Mouse (Mus musculus): ENCODE data around the gene Prr18.

DNA sequence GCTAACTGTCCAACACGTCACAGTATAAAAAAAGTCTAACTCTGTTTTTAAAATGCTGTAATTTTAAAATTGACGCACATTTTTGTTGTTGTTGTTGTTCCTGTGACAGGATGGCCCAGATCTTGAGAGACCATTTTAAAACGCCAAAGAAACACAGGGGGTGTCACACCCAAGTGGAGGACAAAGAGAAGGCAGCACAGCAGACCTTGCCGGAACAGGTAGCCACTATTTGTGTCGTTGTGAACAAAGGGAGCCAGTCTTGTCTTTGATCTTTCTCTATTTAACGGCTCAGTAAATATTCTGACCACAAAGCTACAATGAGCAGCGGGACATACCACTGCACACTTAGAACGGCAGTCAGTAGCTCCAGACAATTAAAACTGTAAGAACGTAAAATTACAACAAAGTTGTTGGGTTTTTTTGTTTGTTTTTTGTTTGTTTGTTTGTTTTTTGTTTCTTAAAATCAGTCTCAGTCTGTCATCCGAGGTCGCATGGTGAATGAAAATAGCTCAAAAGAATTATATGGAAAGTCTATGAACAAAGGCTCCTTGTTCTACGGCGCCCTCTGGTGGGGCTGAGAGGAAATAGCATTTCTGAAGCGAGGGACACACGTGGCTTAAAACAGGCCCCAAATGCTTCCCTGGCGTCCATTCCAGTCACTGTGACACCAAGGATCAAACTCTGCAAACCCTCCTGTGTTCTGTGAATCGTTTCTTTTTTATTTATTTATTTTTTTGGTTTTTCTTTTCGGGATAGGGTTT, 35.2 kb downstream of the Prr18 start:
- TF ChIP-seq HCFC1 (IDR thresholded peaks at IDR 0.05; ENCODE audit: borderline replicate concordance, insufficient read depth, low read length) (no peak), MAFK (IDR thresholded peaks at IDR 0.05; ENCODE audit: insufficient read depth, low read depth, low read length) (no peak), CHD2 (IDR thresholded peaks at IDR 0.05; ENCODE audit: low read depth, low read length) (no peak), ZNF384 (IDR thresholded peaks at IDR 0.05; ENCODE audit: low read depth, low read length) (no peak)

Data from ES-E14 (cell line).